ENCODE assay signal across 15 mouse cellular contexts in genomic region chr6:71930053-71930452, GRCm38 (mm10). TPM values are rescaled to one million over a fixed set of nuclear protein-coding genes. Genes with fewer than 3 reads are reported as not detected.
A peak's percentile ranks its signal among the peaks of the same experiment; 100 is the strongest.
DNase-seq lines count a peak whose midpoint lies in the region; ATAC-seq and TF ChIP-seq lines count a peak whose summit lies in the region.
"Had no signal": no experiment of that assay in that cellular context is flagged by ENCODE, and none has a peak within 500 bp of the region (broad histone marks: within the 10 kb centered on the region; RNA-seq: fewer than 3 reads in every experiment).

No protein-coding gene starts in this region.

- DNase-seq in gastrocnemius, adult 2 months, result peak; percentile 32
- no peak for DNase-seq in gastrocnemius, postnatal 36 days
- no peak for DNase-seq in liver, embryonic 13.5 days
- DNase-seq in liver, result no peak
- peak; percentile 34 for DNase-seq in skeletal muscle tissue, adult 2 months (ENCODE audit: low read depth, low spot score)
- DNase-seq in urinary bladder, postnatal 25 days (ENCODE audit: low spot score), result no peak
- DNase-seq in thymus, postnatal 4 days, result no peak
- DNase-seq: adrenal gland, adult 2 months; cerebellum, adult 18-20 months; right cerebral cortex, postnatal 14 days had no signal

- peaks cover 87% of the 10 kb centered on the region for H3K36me3 ChIP-seq in liver, embryonic 13.5 days
- H3K36me3 ChIP-seq in liver, embryonic 16.5 days (ENCODE audit: control insufficient read depth, insufficient read depth), result peaks cover 25% of the 10 kb centered on the region

- no peaks in the 10 kb centered on the region for H3K27me3 ChIP-seq in liver, embryonic 13.5 days
- H3K27me3 ChIP-seq in liver, embryonic 16.5 days (ENCODE audit: control insufficient read depth, insufficient read depth, low read depth, low read length), result no peaks in the 10 kb centered on the region
- H3K27me3 ChIP-seq: hindbrain, embryonic 13.5 days; neural tube, embryonic 12.5 days had no signal

- 72% methylated on average over 10 of the region's 10 CpGs for WGBS in liver, embryonic 13.5 days (ENCODE audit: insufficient replicate concordance)
- WGBS in liver, embryonic 16.5 days (ENCODE audit: insufficient replicate concordance), result 68% methylated on average over 10 of the region's 10 CpGs

- no peak overlapping the region for H3K27ac ChIP-seq in gastrocnemius, adult 2 months
- no peak overlapping the region for H3K27ac ChIP-seq in liver, embryonic 13.5 days
- H3K27ac ChIP-seq in liver, embryonic 16.5 days (ENCODE audit: low read length), result 0 out of 2 replicates have a peak overlapping the region, but pooled peaks have one; percentile 4
- H3K27ac ChIP-seq: heart, adult 2 months; hindbrain, embryonic 13.5 days; neural tube, embryonic 12.5 days had no signal

- no peak for TF ChIP-seq CTCF in gastrocnemius, adult 2 months (IDR thresholded peaks at IDR 0.05)

- no peak overlapping the region for H3K9ac ChIP-seq in liver, embryonic 13.5 days
- H3K9ac ChIP-seq in liver, embryonic 16.5 days (ENCODE audit: low read depth, low read length), result no peak overlapping the region
- H3K9ac ChIP-seq: hindbrain, embryonic 13.5 days; neural tube, embryonic 12.5 days had no signal

- H3K9me3 ChIP-seq in liver, embryonic 13.5 days (replicated peaks), result no peaks in the 10 kb centered on the region
- no peaks in the 10 kb centered on the region for H3K9me3 ChIP-seq in liver, embryonic 16.5 days (replicated peaks; ENCODE audit: control insufficient read depth, low read length)
- H3K9me3 ChIP-seq: hindbrain, embryonic 13.5 days; neural tube, embryonic 12.5 days had no signal

- no peak overlapping the region for H3K4me3 ChIP-seq in gastrocnemius, adult 2 months
- no peak overlapping the region for H3K4me3 ChIP-seq in liver, embryonic 13.5 days (replicated peaks)
- H3K4me3 ChIP-seq in liver, embryonic 16.5 days (ENCODE audit: low read depth, low read length), result no peak overlapping the region
- H3K4me3 ChIP-seq: heart, adult 2 months; hindbrain, embryonic 13.5 days; neural tube, embryonic 12.5 days had no signal

- H3K4me1 ChIP-seq in liver, embryonic 13.5 days (replicated peaks), result no peaks in the 10 kb centered on the region
- H3K4me1 ChIP-seq in liver, embryonic 16.5 days (ENCODE audit: control insufficient read depth, low read depth, low read length), result no peaks in the 10 kb centered on the region; the same call in 1 of the 2 replicates
- H3K4me1 ChIP-seq: neural tube, embryonic 12.5 days had no signal

- 0 out of 2 replicates have a peak, but pooled peaks have one; percentile 34 for ATAC-seq in liver, embryonic 13.5 days (ENCODE audit: low read depth)
- ATAC-seq in liver, embryonic 16.5 days (ENCODE audit: low read depth), result peak; percentile 35
- ATAC-seq: forebrain, embryonic 14.5 days had no signal

- H3K4me2 ChIP-seq in liver, embryonic 13.5 days, result no peak overlapping the region
- no peak overlapping the region for H3K4me2 ChIP-seq in liver, embryonic 16.5 days (ENCODE audit: low read depth, low read length)
- H3K4me2 ChIP-seq: hindbrain, embryonic 13.5 days; neural tube, embryonic 12.5 days had no signal

- intact Hi-C loops in gastrocnemius, adult 2 months (cut with DNase I), result no loop called here
- intact Hi-C loops in gastrocnemius, postnatal 36 days (cut with DNase I), result no loop called here

RNA-seq across cellular contexts. Expression of gene Polr1a, which starts 21.2 kb away (rescaled TPM):
- total RNA-seq in gastrocnemius, adult 2 months (2021), result 10 to 100 TPM; 40.7 to 41.1 TPM
- total RNA-seq in gastrocnemius, postnatal 36 days (2021), result 10 to 100 TPM; 32.3 to 40.5 TPM
- polyA plus RNA-seq in liver, embryonic 13.5 days (2015; fragmentation: Nextera tagmentation; extraction: Ambion mirVana), result 18.8 and 22.0 TPM in 2 replicates
- polyA plus RNA-seq in liver, embryonic 16.5 days (2015; fragmentation: Nextera tagmentation; extraction: Ambion mirVana), result 13.8 and 14.3 TPM in 2 replicates

RNA-seq across cellular contexts. Expression of gene Ptcd3, which starts 21.5 kb away (rescaled TPM):
- 10 to 100 TPM; 60.3 to 84.9 TPM for total RNA-seq in gastrocnemius, adult 2 months (2021)
- total RNA-seq in gastrocnemius, postnatal 36 days (2021), result 10 to 100 TPM; 67.9 to 70.0 TPM
- 75.4 and 89.5 TPM in 2 replicates for polyA plus RNA-seq in liver, embryonic 13.5 days (2015; fragmentation: Nextera tagmentation; extraction: Ambion mirVana)
- polyA plus RNA-seq in liver, embryonic 16.5 days (2015; fragmentation: Nextera tagmentation; extraction: Ambion mirVana), result 47.5 and 50.9 TPM in 2 replicates

Comparison
In these comparisons a context has a peak if more than half of its experiments do, and no peak if none do; other contexts are left out.
1. DNase-seq: peak in gastrocnemius, adult 2 months (single experiment) and skeletal muscle tissue, adult 2 months (single experiment); none in gastrocnemius, postnatal 36 days (0 of 2), liver, embryonic 13.5 days (single experiment), liver (single experiment), urinary bladder, postnatal 25 days (single experiment) and thymus, postnatal 4 days (single experiment).